Mouse (Mus musculus) lung, postnatal 0 days (tissue): ENCODE measurements at regions not wholly inside any gene's neighbourhood (a gene's known extent, or its start where the extent isn't known, plus 50 kb on each side); places are given as distances from the start of the nearest gene placed in this dataset.

Source experiments
- ATAC-seq: fragments of 200-750 bp; cut with Nextera tagmentation; 2 replicates; pipeline ENCODE4 v1.8.0; 2017; ENCODE audit warnings: moderate library complexity
- DNase-seq: peaks from one replicate; pipeline ENCODE4 v3.0.0-alpha.2; 2016; ENCODE audit warnings: low spot score
- H3K27ac ChIP-seq: fragments of 300-500 bp; sonication (generic); 2 replicates; pipeline ENCODE4 v1.5.1; 2014; ENCODE audit warnings: antibody characterized with exemption, mild to moderate bottlenecking, low read length, mixed read lengths
- H3K27me3 ChIP-seq: fragments of 300-500 bp; sonication (generic); replicated peaks from 2 replicates; pipeline ENCODE4 v1.6.1; 2014; ENCODE audit warnings: low read length, mixed read lengths; ENCODE audit not compliant: insufficient read depth
- H3K36me3 ChIP-seq: fragments of 300-500 bp; sonication (generic); 2 replicates; pipeline ENCODE4 v1.6.1; 2014; ENCODE audit warnings: low read length, mixed read lengths; ENCODE audit not compliant: insufficient read depth
- H3K4me1 ChIP-seq: fragments of 300-500 bp; sonication (generic); 2 replicates; pipeline ENCODE4 v1.6.1; 2014; ENCODE audit warnings: antibody characterized with exemption, low read depth, low read length, mixed read lengths; ENCODE audit not compliant: insufficient read depth
- H3K4me2 ChIP-seq: fragments of 300-500 bp; sonication (generic); replicated peaks from 2 replicates; pipeline ENCODE4 v1.6.1; 2014; ENCODE audit warnings: low read depth, mild to moderate bottlenecking, low read length, moderate library complexity, mixed read lengths
- H3K4me3 ChIP-seq: fragments of 300-500 bp; sonication (generic); 2 replicates; pipeline ENCODE4 v1.5.1; 2014; ENCODE audit warnings: low read depth, low read length
- H3K9ac ChIP-seq: fragments of 300-500 bp; sonication (generic); replicated peaks from 2 replicates; pipeline ENCODE4 v1.6.1; 2014; ENCODE audit warnings: low read depth, mild to moderate bottlenecking
- H3K9me3 ChIP-seq: fragments of 300-500 bp; sonication (generic); 2 replicates; pipeline ENCODE4 v1.6.1; 2016; ENCODE audit warnings: low read length, mixed read lengths
- CTCF ChIP-seq: IDR thresholded peaks from 2 replicates; pipeline ENCODE4 v1.5.1; 2016; ENCODE audit warnings: antibody characterized with exemption, mild to moderate bottlenecking
- EP300 ChIP-seq: IDR thresholded peaks from 2 replicates; pipeline ENCODE4 v1.6.1; 2016; ENCODE audit warnings: antibody characterized with exemption, mild to moderate bottlenecking, control low read depth
- WGBS: fragments of 180-500 bp; shearing (Covaris S2); extraction: QIAGEN DNeasy Blood & Tissue Kit; methylation state at CpG from one replicate; pipeline ENCODE4 v1.1.7; 2014; 5-methylcytosine and 5-hydroxymethylcytosine counted together

DNA sequence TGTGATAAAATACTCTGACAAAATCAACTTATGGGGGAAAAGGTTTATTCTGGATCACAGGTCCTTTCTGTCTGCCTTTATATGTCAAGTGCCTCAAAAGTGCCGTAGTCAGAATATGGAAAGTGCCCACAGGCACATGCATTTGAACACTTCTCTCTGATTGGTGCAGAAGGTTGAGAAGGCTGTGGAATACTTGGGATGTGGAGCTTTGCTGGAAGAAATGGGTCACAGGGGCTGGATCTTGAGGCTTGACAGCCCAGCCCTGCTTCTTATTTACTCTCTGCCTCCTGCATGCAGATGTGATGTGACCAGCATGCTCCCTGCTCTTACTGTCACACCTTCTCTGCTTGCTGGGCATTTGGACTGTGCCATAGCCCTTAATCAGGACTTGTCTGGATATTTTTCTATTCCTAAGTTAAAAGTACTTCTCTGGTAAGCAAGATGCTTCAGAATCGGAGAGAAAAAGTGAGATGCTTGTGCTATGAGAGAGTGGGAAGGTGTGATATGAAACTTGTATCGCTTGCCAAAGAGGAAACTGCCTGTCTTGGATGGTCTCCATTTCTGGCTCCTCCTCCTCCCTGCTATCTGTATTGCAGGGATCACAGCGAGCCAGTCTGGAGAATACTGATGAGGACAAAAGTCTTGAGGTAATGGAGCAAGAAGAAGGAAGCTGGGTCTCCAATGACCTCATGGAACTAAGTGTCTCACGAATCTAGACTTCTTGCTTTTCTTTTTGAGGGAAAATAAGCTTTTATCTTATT is 54.5 kb upstream of the Usp38 start:
- Histone ChIP-seq H3K4me2 (no peak overlapping the region), H3K9me3 (no peaks in the 10 kb centered on the region), H3K4me1 (no peaks in the 10 kb centered on the region), H3K36me3 (no peaks in the 10 kb centered on the region), H3K4me3 (no peak overlapping the region), H3K27ac (no peak overlapping the region), H3K27me3 (no peaks in the 10 kb centered on the region), H3K9ac (no peak overlapping the region)
- no peak for TF ChIP-seq CTCF
- DNase-seq (no peak), ATAC-seq (no peak)
- WGBS = 42% methylated on average over 5 of the region's 5 CpGs

DNA sequence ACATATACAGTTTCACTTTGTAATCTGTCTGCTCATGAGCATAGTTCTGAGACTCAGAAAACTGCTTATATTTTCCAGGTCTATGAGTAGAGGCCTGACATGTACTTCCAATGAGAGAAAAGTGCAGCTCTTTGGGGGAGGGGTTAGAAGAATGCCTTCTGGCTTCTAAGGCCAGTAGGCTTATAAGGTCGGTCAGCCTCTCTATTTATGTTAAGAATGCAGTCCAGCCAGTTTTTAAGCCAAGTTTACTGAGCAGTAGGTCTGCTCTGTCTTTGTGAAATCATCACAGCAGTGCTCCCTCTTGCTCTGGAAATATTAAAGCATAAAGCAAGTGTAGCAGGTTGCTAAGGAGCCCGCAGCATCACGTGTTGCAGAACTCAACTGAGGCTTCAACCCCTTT is 53.8 kb upstream of the Usp38 start:
- Histone ChIP-seq H3K36me3 (no peaks in the 10 kb centered on the region), H3K27me3 (no peaks in the 10 kb centered on the region), H3K27ac (no peak overlapping the region), H3K9ac (no peak overlapping the region), H3K4me1 (no peaks in the 10 kb centered on the region), H3K9me3 (no peaks in the 10 kb centered on the region), H3K4me2 (no peak overlapping the region), H3K4me3 (no peak overlapping the region)
- ATAC-seq (peak; percentile 73), DNase-seq (peak; percentile 54)
- WGBS = 25% methylated on average over 3 of the region's 3 CpGs
- TF ChIP-seq EP300 = peak; percentile 30; the same call in 1 of the 2 replicates
- no peak for TF ChIP-seq CTCF

GRCm38 (mm10) chr8:81066765-81067164 is 52.0 kb upstream of the Usp38 start:
- Histone ChIP-seq H3K4me2 (no peak overlapping the region), H3K27me3 (no peaks in the 10 kb centered on the region), H3K27ac (no peak overlapping the region), H3K9ac (no peak overlapping the region), H3K36me3 (no peaks in the 10 kb centered on the region), H3K4me1 (no peaks in the 10 kb centered on the region), H3K9me3 (no peaks in the 10 kb centered on the region), H3K4me3 (no peak overlapping the region)
- WGBS = 86% methylated on average over 2 of the region's 2 CpGs
- no peak for DNase-seq
- ATAC-seq = no peak
- TF ChIP-seq CTCF (no peak), EP300 (no peak)
